ENCODE assay signal across 28 mouse cellular contexts in genomic region chr2:57138594-57138993, GRCm38 (mm10). TPM values are rescaled to one million over a fixed set of nuclear protein-coding genes. Genes with fewer than 3 reads are reported as not detected.
DNase-seq lines count a peak whose midpoint lies in the region; ATAC-seq and TF ChIP-seq lines count a peak whose summit lies in the region.
"Had no signal": no experiment of that assay in that cellular context is flagged by ENCODE, and none has a peak within 500 bp of the region (broad histone marks: within the 10 kb centered on the region; RNA-seq: fewer than 3 reads in every experiment).

No protein-coding gene starts in this region.

- 76% methylated on average over 6 of the region's 6 CpGs for WGBS in forebrain, embryonic 15.5 days
- WGBS in forebrain, embryonic 10.5 days: 93% methylated on average over 6 of the region's 6 CpGs
- 63% methylated on average over 6 of the region's 6 CpGs for WGBS in forebrain, embryonic 16.5 days

- peak overlapping the region; percentile 50; the same call in 1 of the 2 replicates for H3K27ac ChIP-seq in forebrain, embryonic 15.5 days (replicated peaks)
- no peak overlapping the region for H3K27ac ChIP-seq in forebrain, embryonic 10.5 days
- H3K27ac ChIP-seq in layer of hippocampus, adult 2 months: peak overlapping the region; percentile 94
- H3K27ac ChIP-seq in forebrain, embryonic 16.5 days (ENCODE audit: low read length): peak overlapping the region; percentile 60
- H3K27ac ChIP-seq: embryonic facial prominence, embryonic 10.5 days; embryonic facial prominence, embryonic 13.5 days; heart, embryonic 10.5 days; heart, embryonic 13.5 days; hindbrain, embryonic 14.5 days; hindbrain, postnatal 0 days had no signal

- H3K27me3 ChIP-seq in forebrain, embryonic 15.5 days: no peaks in the 10 kb centered on the region
- H3K27me3 ChIP-seq in forebrain, embryonic 10.5 days (ENCODE audit: poor library complexity, severe bottlenecking): no peaks in the 10 kb centered on the region
- H3K27me3 ChIP-seq in forebrain, embryonic 16.5 days (replicated peaks; ENCODE audit: control insufficient read depth, insufficient read depth, low read length): no peaks in the 10 kb centered on the region
- H3K27me3 ChIP-seq: embryonic facial prominence, embryonic 13.5 days; heart, embryonic 13.5 days had no signal

- H3K36me3 ChIP-seq in forebrain, embryonic 15.5 days: no peaks in the 10 kb centered on the region
- no peaks in the 10 kb centered on the region for H3K36me3 ChIP-seq in forebrain, embryonic 10.5 days (replicated peaks)
- no peaks in the 10 kb centered on the region for H3K36me3 ChIP-seq in forebrain, embryonic 16.5 days (ENCODE audit: control insufficient read depth, insufficient read depth)
- H3K36me3 ChIP-seq: embryonic facial prominence, embryonic 10.5 days; embryonic facial prominence, embryonic 13.5 days; heart, embryonic 10.5 days; heart, embryonic 13.5 days had no signal

- H3K9ac ChIP-seq in forebrain, embryonic 15.5 days (replicated peaks): no peak overlapping the region
- H3K9ac ChIP-seq in forebrain, embryonic 16.5 days (replicated peaks; ENCODE audit: low read depth, low read length): no peak overlapping the region
- H3K9ac ChIP-seq: embryonic facial prominence, embryonic 13.5 days; heart, embryonic 13.5 days; hindbrain, embryonic 14.5 days had no signal

- no peaks in the 10 kb centered on the region for H3K9me3 ChIP-seq in forebrain, embryonic 15.5 days
- no peaks in the 10 kb centered on the region for H3K9me3 ChIP-seq in forebrain, embryonic 10.5 days
- H3K9me3 ChIP-seq in forebrain, embryonic 16.5 days (ENCODE audit: control insufficient read depth, low read length): no peaks in the 10 kb centered on the region
- H3K9me3 ChIP-seq: embryonic facial prominence, embryonic 10.5 days; embryonic facial prominence, embryonic 13.5 days; heart, embryonic 10.5 days; heart, embryonic 13.5 days had no signal

- ATAC-seq in forebrain, embryonic 15.5 days (replicated peaks): 0 out of 2 replicates have a peak, but pooled peaks have one; percentile 46
- ATAC-seq in forebrain, embryonic 16.5 days: peak; percentile 73
- ATAC-seq: CD4-positive, CD25-positive, alpha-beta regulatory T cell, adult 4 months; hindbrain, postnatal 0 days; inflammation-experienced regulatory T-cells, adult 6 months; intestine, embryonic 16.5 days had no signal

- no peak overlapping the region for H3K4me3 ChIP-seq in forebrain, embryonic 15.5 days
- no peak overlapping the region for H3K4me3 ChIP-seq in forebrain, embryonic 10.5 days
- H3K4me3 ChIP-seq in layer of hippocampus, adult 2 months: no peak overlapping the region
- H3K4me3 ChIP-seq in forebrain, embryonic 16.5 days (replicated peaks; ENCODE audit: low read length): no peak overlapping the region
- H3K4me3 ChIP-seq: embryonic facial prominence, embryonic 10.5 days; embryonic facial prominence, embryonic 13.5 days; heart, embryonic 10.5 days; heart, embryonic 13.5 days had no signal

- no peak for DNase-seq in forebrain, embryonic 10.5 days (ENCODE audit: extremely low spot score, low spot score)
- peak in 1 of 2 experiments; percentile 83 for DNase-seq in layer of hippocampus, adult 2 months (ENCODE audit: low spot score in 2 of 2)
- no peak for DNase-seq in layer of hippocampus, postnatal 25 days (ENCODE audit: extremely low spot score in 1 of 2, low spot score in 1 of 2)
- DNase-seq in layer of hippocampus, adult 9-11 months: peak; percentile 83
- no peak for DNase-seq in right cerebral cortex, postnatal 10 days (ENCODE audit: low spot score in 2 of 2)
- DNase-seq in kidney, adult 9 months: no peak
- DNase-seq: adrenal gland, adult 2 months; adrenal gland, postnatal 14 days; cerebellum, adult 11 months; cerebellum, adult 2 months; cerebellum, adult 9-11 months; cerebellum, postnatal 36 days; embryo, embryonic 11 days; gastrocnemius, postnatal 25 days; heart, adult 18-20 months; heart, postnatal 14 days; heart, postnatal 4 days had no signal

- H3K4me2 ChIP-seq in forebrain, embryonic 15.5 days (replicated peaks): no peak overlapping the region
- no peak overlapping the region for H3K4me2 ChIP-seq in forebrain, embryonic 16.5 days (ENCODE audit: low read length)
- H3K4me2 ChIP-seq: embryonic facial prominence, embryonic 13.5 days; heart, embryonic 13.5 days; hindbrain, embryonic 14.5 days had no signal

- H3K4me1 ChIP-seq in forebrain, embryonic 15.5 days: no peaks in the 10 kb centered on the region
- no peaks in the 10 kb centered on the region for H3K4me1 ChIP-seq in forebrain, embryonic 10.5 days
- no peaks in the 10 kb centered on the region for H3K4me1 ChIP-seq in forebrain, embryonic 16.5 days (replicated peaks; ENCODE audit: control insufficient read depth, insufficient read depth, low read length)
- H3K4me1 ChIP-seq: embryonic facial prominence, embryonic 10.5 days; embryonic facial prominence, embryonic 13.5 days had no signal

- no peak for TF ChIP-seq CTCF in layer of hippocampus, adult 2 months (conservative IDR thresholded peaks at IDR 0.05)

RNA-seq across cellular contexts. Expression of gene Nr4a2, which starts 14.8 kb away (rescaled TPM):
- polyA plus RNA-seq in forebrain, embryonic 15.5 days (2015; fragmentation: Nextera tagmentation; extraction: Ambion mirVana): 22.2 and 31.9 TPM in 2 replicates
- 7.4 and 7.8 TPM in 2 replicates for polyA plus RNA-seq in forebrain, embryonic 10.5 days (2016; fragmentation: Nextera tagmentation; extraction: Ambion mirVana)
- total RNA-seq in layer of hippocampus, adult 2 months (2021): 10 to 100 TPM; 52.5 to 55.0 TPM
- total RNA-seq in layer of hippocampus, postnatal 25 days (2021): 10 to 100 TPM; 51.6 to 55.1 TPM
- 25.9 and 28.5 TPM in 2 replicates for polyA plus RNA-seq in forebrain, embryonic 16.5 days (2015; fragmentation: Nextera tagmentation; extraction: Ambion mirVana)
